Mouse (Mus musculus) c-Kit-positive CD71-positive TER-119-negative erythroid progenitor cells, embryonic 14.5 days (primary cell): ENCODE measurements around the gene Rnf113a2.

ENCODE experiments used
- DNase-seq: peaks from one replicate; pipeline ENCODE4 v3.0.0-alpha.2; 2013; ENCODE audit warnings: low read depth

Gene Rnf113a2

DNA sequence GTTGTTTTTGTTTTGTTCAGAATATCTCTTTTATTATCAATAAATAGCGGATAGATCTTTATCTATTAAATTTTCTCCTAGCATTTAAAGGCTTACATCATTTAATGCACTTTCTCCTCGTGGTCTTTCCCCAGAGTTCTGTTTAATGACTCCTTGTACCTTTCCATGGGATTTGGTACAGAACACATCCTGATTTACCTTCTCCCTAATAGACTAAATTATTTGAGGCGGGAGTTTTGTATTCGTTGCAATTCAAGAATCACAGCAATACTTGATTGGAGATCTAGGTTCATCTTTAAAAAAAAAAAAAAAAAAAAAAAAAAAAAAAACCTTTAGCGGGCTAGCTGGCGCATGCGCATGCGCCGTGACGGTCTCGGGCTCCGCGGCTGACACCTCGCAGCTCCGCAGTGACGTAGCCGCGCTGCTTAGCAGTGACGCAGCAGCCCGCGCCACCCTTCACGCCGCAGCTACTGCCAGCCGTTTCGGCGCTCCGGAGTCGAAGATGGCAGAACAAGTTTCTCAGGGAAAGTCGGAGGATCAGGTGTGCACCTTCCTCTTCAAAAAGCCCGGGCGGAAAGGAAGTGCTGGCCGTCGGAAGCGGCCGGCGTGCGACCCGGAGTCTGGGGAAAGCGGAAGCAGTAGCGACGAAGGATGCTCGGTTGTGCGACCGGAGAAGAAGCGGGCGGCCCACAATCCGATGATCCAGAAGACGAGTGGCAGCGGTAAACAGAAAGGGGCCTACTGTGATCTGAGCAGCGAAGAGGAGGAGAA is at the start of gene Rnf113a2:
Gene Rnf113a2 (plus strand): TSS at position 363 of the 771 bp plus-strand sequence.
- DNase-seq = peak; percentile 74

GRCm38 (mm10) chr12:84371647-84372046 is 45.3 kb upstream of the Rnf113a2 start:
- DNase-seq = no peak

DNA sequence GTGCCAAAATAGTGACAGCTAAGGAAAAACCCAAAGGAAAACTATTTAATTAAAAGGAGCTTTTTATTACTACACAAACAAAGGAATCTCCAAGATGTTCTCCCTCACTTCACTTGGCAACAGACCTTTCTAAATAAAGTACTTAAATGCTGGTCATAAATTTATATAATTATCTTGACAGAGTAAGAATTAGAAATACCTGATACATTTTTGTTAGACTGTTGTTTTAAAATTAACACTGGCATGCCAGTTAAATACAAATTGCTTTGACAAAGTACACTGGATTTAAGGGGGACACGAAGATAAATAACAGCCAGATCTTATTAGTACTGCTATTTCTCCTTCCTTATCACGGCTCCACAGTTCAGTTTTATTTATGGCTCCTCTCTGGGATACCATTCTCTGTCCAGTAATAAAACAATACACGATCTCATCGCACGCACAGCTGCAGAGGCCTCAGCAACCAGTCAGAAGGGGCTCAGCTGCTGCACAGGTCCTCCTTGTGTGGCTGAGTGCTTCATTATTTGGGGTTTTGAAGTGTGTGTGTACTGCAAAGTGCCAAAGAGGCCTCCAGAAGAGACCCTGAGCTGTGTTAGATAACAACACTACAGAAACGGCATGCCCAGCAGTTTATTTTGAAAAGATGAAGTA is 43.0 kb upstream of the Rnf113a2 start:
- no peak for DNase-seq

DNA sequence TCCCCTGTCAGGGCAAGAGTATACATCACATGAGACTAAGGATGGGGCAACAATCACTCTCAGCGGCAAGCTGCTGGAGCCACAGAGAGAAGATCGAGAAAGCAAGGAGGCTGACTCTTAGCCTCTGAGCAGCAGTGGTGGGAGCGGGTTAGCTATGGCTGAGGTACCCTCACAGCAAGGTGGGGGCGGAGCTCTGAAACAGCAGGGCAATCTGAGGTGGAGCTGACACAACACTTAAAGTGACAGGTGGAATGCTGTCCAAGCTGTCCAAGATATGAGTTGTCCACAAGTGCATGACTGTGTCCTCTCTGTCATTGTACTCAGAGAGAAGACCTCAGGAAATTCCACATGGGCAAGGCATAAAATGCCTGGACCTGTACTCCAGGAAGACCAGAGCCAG is 34.6 kb upstream of the Rnf113a2 start:
- DNase-seq = no peak

DNA sequence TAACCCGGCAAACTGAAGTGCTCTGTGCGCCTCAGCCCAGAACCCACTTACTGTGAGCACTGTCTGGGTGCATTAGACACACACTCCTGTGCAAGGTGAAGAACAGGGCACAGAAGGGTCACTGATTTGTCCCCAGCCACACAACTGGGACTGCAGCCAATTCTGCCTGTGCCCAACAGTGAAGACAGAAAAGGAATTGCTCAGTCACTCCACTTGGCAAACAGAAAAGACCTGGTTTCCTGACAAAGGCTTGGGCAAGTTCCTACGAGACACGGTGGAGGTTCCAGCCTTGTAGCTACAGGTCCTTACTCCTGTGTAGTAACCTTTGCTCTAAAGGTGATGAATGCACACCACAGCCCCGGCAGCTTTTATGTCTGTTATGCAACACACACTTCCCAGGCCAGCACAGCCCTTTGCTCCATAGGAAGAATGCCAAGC is 32.3 kb upstream of the Rnf113a2 start:
- DNase-seq = no peak

DNA sequence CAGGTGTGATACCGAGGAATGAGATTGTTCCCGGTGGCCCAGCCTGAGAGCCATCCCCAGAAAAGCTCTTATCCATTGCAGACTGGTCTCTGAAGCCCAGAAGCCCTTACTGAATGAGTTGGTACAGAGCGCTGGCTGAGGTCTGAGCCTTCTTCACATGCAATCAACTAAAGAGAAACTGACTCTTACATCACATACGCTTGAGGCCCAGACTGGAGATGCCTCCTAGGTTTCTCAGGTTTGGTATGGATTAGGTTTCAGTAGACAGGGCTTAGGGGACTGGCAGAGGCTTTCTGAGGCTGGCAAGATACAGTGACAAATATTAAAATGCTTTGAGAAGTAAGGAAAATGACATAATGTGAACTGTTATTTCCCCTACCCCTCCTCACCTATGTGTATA is 31.6 kb upstream of the Rnf113a2 start:
- no peak for DNase-seq

DNA sequence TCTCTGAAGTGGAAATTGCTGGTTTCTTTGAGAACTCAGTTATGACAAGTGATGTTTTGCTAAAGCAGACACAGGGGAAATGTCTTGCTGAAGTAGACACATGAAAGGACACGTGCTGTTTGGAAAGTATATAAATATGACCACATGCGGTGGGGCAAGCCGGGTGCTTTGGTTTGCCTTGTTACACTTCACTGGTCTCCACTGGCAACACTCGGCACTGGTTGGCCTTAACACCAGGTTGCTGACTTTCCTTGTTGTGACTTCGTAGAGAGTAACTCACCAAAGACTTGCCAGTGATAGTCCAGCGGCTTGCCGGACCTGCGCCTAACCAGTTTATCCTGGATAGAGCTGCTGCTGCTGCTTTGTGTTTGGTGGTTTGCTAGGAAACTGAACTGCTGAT is 28.9 kb upstream of the Rnf113a2 start:
- no peak for DNase-seq

DNA sequence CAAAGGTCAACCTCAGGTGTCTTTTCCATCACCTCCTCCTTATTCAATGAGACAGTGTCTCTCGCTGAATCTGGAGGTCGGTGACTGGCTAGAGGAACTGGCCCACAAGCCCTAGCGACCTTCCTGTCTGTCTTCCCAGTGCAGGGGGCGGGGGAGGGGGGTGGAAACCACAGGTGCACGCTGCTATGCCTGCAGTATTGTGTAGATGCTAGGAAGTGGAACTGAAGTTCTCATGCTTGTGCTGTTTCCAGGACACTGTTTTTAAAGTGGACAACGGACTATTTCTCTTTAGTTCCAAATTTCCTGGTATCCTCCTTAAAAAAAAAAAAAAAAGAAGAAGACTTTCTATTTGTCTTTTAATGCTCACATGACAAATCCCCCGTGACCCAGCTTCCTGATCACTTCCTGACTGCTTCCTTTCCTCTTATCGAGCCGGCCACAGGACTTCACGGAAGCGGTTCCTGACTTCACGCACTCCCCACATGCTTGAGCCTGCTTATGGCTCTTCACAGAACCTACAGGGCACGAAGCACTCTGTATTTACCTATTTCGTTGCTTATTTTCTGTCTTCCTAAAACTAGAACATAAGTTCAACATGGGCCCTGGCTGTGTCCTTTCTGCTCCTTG is 28.1 kb upstream of the Rnf113a2 start:
- DNase-seq = no peak

DNA sequence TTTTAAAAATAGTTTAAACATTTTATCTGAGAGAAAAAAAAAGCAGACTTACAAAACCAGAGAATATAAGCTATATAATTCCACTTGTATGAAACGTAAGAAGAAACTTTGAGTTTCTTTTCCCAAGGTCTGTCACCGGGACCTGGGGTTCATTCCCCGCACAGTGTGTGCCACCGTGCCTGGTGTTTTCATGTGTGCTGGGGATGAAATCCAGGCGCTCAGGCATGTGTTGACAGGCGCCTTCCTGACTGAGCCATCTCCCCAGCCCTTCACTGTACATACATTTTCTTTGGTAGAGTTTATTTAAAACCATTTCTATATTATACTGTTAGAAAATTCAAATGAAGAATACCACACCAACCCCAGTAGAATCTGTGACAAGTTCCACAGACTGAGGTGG is 26.7 kb upstream of the Rnf113a2 start:
- DNase-seq = no peak

DNA sequence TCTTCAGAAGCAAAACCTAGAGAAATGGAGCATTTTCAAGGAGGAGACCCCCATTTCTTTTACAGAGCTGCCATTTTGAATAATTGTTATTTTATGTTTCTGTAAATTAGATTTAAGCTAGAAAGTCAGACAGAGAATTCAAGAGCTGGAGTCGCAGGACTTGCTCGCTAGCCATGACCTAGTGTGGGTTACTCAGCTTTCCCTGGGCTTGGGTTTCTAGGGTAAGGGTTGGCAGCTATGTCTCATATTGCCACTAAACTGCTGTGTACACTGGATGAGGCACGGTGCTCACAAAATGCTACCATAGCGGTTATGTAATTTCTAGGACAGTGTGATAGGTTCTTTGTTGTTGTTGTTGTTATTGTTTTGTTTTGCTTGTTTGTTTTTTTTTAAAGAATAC is 24.3 kb upstream of the Rnf113a2 start:
- DNase-seq = no peak

- no peak for DNase-seq
Measured at GRCm38 (mm10) chr12:84393847-84394246, 23.1 kb upstream of the Rnf113a2 start.

DNA sequence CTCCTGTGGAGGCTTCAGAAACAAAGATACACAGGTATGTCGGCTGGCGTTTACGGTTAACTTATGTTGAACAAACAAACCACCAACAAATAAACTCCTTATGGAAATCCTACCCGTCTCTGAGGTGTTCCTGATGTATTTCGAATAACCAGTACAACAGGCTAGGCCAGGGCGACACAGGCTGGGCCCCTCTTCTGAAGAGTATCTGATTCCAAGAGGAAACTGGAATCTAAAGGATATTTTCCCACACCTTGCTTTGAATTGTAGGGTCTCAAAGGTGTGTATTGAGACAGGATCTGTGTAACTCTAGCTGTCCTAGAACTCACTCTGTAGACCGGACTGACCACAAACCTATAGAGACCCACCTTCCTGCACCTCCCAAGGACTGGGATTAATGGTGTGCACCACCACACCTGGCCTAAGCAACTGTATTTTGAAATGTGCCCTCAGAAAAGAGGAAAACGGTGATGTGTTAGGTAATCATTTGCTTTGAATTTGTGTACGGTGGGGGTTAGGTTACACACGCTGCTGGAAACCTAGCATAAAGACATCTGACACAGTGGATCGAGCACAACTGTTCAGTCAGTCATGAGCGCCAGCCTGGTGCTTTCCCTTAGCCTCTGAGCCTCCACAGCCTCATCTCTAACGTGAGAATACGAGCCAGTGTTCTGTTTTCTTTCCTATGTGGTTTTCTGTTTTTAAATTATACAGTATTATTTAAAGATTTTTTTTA is 19.9 kb upstream of the Rnf113a2 start:
- no peak for DNase-seq

GRCm38 (mm10) chr12:84397685-84398084 is 19.3 kb upstream of the Rnf113a2 start:
- DNase-seq = no peak

DNA sequence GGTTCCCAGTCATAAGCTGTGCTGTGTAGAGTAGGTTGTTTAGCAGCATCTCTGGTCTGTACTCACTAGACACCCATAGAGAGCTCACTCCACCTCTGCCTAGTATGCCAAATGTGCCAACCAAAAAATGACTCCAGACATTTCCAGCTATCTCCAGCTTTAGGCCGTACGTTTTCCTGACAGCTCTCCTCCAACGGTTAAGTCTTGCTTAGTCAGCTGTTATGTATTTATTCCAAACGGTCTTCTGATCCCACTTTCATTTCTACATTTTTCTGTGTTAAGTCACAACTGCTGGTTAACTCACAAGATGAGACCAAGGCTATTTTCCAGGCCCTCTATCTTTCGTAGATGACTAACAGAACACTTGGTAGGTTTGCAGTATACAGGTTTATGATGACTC is 18.4 kb upstream of the Rnf113a2 start:
- no peak for DNase-seq

DNA sequence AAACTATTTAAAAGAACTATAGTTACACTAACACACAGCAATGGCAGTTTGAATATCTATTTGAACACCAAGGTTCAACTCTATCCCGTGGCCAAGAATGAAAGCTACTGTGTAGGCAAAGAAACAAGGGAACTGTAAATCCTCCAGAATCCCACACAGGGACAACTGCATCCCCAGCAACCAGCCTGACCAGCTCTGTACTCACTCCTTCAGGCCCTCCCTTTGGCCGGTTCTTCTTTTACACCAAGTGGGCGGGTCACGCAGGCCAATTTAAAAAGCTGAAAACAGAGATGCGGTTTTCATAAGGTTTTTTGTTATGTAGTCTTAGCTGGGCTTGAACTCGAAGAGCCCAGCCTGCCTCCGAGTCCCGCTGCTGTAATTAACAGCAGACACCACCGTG is 17.9 kb upstream of the Rnf113a2 start:
- DNase-seq = no peak

DNA sequence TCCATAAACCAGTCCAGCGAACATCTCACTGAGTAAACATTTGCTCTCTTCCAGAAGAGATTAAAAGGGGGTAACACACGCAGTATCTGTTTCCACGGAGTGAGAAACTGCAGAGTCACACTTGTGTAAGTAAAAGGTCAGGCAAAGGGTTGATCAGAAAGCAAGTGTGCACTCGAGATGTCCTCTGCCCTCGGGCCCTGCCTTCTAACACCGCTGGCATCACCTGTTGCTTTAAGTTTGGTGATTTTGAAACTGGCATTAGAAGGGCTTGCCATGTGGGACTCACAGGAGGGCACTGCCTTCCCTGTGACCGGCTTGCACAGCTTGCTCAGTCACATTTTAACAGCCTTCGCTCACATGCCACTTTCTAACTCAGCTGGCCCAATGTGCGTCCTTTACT is 17.3 kb upstream of the Rnf113a2 start:
- no peak for DNase-seq

DNA sequence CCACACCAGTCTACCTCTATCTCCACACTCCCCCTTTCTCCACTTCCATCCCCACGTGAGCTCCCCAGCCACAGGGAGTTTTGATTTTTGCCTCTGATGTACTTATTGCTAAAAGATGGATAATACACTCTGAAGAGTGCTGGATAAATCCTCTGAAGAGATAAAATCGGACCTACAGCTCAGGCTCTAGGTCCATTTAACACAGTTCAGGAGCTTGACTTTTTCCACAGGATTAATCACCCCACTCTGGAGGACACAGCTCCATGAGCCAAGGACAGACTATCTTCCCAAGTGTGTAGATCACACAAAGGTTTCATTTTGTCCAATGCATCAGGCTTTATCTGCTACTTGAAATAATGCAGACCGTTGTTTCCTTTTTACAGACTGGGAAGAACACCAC is 16.9 kb upstream of the Rnf113a2 start:
- DNase-seq = no peak

- DNase-seq = no peak
Measured at GRCm38 (mm10) chr12:84400653-84401052, 16.3 kb upstream of the Rnf113a2 start.

DNA sequence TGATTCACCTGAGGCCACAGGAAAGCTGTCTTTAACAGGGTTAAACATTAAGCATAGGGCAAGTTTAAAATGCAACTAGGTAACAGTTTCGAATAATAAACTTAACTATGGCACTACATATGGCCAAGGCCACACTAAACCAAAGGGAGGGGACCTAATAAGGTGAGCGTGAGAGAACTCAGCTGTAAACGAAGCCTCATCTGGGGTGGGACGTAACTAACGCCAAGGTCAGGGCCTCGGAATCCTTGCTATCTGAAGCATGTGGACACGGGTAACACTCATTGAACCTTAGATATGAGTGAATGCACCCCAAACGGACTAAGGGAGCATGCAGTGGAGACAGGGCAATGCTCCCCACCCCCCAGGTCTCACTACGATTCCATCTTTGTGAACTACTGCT is 14.1 kb upstream of the Rnf113a2 start:
- no peak for DNase-seq

GRCm38 (mm10) chr12:84404541-84404940 is 12.5 kb upstream of the Rnf113a2 start:
- DNase-seq = no peak

- no peak for DNase-seq
Measured at GRCm38 (mm10) chr12:84407259-84407658, 9.7 kb upstream of the Rnf113a2 start.
